Mouse (Mus musculus): ENCODE measurements around the gene Zfand2b. TPM values are rescaled to one million over a fixed set of nuclear protein-coding genes. Genes with fewer than 3 reads are reported as not detected.

The Zfand2b gene
- total RNA-seq (2015) (20.2 and 21.5 TPM in 2 replicates), total RNA-seq (2017) (24.4 and 24.7 TPM in 2 replicates)

- ATAC-seq (replicated peaks; ENCODE audit: poor library complexity): peak; percentile 92
These were observed at the start of gene Zfand2b for GRCm38 (mm10) chr1:75168472-75169464. Zfand2b (plus strand) TSS chr1:75168646.

- peak; percentile 18; the same call in 1 of the 2 replicates for ATAC-seq (replicated peaks; ENCODE audit: poor library complexity)
These were observed 46.2 kb upstream of the Zfand2b start for GRCm38 (mm10) chr1:75122211-75122610.

- peak; percentile 87 for ATAC-seq (replicated peaks; ENCODE audit: poor library complexity)
These were observed 43.8 kb upstream of the Zfand2b start, which contains the start of gene Nhej1 for GRCm38 (mm10) chr1:75124346-75125321. Nhej1 (minus strand) TSS chr1:75125200.

GRCm38 (mm10) chr1:75125418-75125817 lies 43.0 kb upstream of the Zfand2b start:
- ATAC-seq (replicated peaks; ENCODE audit: poor library complexity): no peak

DNA sequence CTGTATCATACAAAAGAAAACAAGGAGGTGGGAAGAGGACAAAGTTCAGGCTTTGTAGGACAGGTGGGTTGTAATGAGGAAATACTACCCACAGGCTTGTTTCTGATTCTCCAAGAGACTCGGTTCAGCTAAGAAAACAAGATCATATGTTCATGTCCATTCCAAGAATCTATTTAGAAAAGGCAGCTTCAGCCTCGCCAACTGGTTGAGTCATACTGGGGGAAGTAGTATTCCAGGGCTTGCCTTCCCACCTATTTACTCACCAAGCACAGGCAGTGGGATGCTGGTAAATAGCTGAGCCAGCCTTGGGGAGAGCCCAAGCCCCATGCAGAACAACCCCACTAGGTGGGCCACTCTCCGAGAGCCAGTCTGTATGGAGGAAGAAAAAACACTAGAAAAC lies 39.8 kb upstream of the Zfand2b start:
- no peak for ATAC-seq (replicated peaks; ENCODE audit: poor library complexity)

DNA sequence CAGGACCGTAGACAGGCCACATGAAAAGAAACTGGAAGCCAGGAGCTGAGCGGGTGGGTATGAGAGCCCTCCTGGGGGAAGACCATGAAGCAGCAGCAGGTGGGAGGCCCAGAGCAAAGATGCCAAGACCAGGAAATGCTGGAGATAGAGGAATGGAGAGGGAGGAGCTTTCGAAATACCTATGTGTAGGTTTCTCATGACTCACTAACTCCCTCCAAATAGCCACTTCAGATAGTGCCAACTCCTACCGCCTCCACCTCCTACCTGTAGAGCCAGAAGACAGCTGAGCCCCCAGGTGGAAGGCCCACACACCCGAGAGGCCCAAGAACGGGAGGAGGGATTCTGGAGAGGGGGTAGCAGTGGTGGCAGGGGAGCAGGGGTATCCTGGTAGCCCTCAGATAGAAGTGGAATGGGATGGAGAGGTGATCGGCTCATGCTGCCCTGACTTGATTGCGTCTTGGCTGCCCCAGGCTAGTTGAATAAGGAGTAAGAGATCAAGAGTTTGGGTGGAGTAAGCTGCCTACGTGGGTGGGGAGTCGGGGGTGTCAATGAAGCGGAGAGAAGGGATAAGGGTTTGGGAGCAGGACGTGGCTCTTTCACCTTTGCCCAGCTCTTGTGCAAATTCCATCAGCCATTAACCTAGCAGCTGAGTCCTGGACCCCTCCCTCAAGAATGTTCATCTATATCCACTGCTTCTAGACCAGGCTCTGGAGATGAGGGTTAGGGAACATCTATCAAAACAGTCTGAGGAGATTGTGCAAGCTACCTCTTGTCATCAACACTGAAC lies 34.8 kb upstream of the Zfand2b start, which contains the start of gene Slc23a3:
Slc23a3 (minus strand) TSS at position 470 of the 787 bp plus-strand sequence.
- no peak for ATAC-seq (replicated peaks; ENCODE audit: poor library complexity)

DNA sequence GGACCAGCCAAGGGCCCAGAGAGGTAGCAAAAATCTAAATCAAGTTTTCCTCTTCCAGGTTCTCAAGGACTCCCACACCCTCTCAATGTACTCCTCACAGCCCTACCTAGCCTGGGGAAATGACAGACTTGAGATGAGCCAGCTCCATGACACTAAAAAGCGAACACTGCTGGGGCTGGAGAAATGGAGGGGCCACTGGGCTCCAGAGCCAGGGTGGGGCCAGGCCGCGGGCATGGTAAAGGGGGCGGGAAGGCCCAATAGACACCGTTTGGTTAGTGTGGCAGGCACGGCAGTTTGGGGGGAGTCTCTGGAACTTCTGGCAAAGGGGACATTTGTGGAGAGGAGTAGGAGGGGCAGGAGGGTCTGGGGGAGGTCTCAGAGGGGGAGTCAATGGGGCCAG lies 32.2 kb upstream of the Zfand2b start:
- no peak for ATAC-seq (replicated peaks; ENCODE audit: poor library complexity)

DNA sequence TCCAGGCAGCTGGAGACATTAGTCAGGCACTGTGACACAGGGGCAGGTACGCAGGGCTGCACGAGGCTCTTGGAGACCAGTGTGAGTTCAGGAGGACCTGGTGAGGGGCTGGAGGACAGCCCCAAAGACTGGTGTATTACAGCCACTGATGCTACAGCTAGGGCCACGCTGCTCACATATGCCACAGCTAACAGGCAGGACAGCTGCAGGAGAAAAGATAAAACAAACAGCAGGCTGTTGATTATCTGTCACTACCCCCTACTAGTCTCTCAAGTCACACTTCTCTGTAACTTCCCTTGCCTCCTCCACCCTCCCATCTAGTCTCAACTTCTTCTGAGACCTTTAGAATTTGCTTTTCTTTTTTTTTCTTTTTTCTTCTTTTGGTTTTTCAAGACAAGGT lies 31.7 kb upstream of the Zfand2b start:
- ATAC-seq (replicated peaks; ENCODE audit: poor library complexity): peak; percentile 85

DNA sequence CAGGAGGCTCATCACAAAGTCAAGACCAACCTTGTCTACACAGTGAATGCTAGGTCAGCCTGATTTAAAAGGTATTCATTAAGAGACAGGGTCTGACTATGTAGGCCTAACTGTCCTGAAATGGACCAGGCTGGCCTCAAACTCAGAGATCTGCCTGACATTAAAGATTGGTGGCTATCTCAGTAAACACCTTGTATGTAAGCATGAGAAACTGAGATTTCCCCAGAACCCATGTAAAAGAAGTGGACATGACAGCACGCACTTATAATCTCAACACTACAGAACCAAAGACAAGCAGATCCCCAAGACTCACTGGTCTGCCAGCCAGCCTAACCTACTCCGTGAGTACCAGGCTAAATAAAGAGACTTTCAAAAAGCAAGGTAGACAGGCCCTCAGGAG lies 30.0 kb upstream of the Zfand2b start:
- ATAC-seq (replicated peaks; ENCODE audit: poor library complexity): no peak

GRCm38 (mm10) chr1:75140601-75141190 lies 27.8 kb upstream of the Zfand2b start:
- no peak for ATAC-seq (replicated peaks; ENCODE audit: poor library complexity)

DNA sequence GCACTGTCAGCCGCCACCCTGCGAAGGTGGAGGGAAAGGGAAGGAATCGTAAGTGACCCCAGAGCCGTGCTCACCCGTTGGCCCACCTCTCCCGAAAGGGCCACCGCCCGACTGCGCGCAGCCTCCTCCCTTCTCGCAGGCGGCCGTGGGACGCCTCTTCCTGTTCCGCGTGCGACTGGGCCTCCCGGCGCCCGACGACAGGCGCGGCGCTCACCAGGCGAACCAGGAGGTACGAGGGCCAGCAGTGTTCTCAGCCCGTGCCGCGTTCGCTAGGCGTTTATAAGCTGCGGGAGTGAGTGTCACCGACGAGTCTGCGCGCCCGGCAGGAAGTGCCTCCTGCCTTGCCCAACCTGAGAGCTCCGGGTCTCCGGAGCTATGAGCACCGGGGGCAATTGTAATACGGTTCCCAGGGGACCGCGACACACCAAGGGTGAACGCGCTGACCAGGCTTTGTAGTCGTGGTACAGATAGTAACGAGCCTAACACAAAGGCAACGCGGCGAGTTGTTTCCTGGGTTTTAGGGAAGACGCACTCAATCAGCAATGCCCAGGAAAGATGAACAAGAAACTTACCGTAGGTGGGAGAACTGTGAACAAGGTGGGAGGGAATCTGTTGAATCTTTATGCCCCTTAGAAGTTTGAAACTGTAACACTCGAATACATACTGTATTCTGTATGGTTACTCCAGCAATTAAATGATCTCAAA lies 26.8 kb upstream of the Zfand2b start:
- peak; percentile 38 for ATAC-seq (replicated peaks; ENCODE audit: poor library complexity)

GRCm38 (mm10) chr1:75142301-75143261 lies 25.9 kb upstream of the Zfand2b start, which contains the start of the genes Cnppd1 and Retreg2:
Cnppd1 (minus strand) TSS chr1:75142711.
Retreg2 (plus strand) TSS chr1:75142778.
- peak; percentile 50 for ATAC-seq (replicated peaks; ENCODE audit: poor library complexity)

GRCm38 (mm10) chr1:75145589-75145988 lies 22.9 kb upstream of the Zfand2b start:
- peak; percentile 23 for ATAC-seq (replicated peaks; ENCODE audit: poor library complexity)

DNA sequence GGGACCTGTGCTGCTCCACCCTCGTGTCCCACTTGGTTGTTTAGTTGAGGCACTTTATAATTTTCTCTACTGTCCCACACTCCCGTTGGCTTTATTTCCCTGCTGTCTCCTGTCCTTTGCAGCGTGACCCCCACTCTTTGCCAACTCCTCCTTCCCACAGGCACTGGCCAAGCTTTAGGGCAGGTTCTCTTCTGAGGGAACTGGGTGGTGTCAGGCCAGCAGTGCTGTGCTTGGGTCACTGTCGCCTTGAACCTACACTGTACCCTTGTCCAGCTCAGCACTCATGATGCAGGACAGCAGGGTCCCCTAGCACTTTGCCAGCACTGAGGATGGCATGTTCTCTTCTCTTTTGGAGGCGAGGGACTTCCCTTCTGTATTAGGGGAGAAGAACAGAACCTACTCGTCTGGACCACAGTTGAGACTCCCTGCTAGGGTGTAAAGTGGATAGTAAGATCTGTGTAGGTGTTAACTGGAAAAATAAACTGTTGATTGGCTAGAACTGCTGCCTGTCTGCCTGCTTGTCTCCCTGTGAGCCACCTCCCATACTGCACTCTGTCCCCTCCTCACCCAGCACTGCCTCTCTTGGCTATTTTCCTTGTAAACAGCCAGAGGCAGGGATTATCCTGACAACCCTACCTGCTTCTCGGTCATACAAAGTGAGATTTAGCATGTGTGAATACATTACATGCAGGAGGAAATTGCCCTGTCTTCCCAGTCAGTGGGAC lies 20.9 kb upstream of the Zfand2b start:
- ATAC-seq (replicated peaks; ENCODE audit: poor library complexity): no peak

GRCm38 (mm10) chr1:75148727-75149126 lies 19.7 kb upstream of the Zfand2b start:
- no peak for ATAC-seq (replicated peaks; ENCODE audit: poor library complexity)

- ATAC-seq (replicated peaks; ENCODE audit: poor library complexity): peak; percentile 60
These were observed 12.6 kb upstream of the Zfand2b start for GRCm38 (mm10) chr1:75155837-75156236.

DNA sequence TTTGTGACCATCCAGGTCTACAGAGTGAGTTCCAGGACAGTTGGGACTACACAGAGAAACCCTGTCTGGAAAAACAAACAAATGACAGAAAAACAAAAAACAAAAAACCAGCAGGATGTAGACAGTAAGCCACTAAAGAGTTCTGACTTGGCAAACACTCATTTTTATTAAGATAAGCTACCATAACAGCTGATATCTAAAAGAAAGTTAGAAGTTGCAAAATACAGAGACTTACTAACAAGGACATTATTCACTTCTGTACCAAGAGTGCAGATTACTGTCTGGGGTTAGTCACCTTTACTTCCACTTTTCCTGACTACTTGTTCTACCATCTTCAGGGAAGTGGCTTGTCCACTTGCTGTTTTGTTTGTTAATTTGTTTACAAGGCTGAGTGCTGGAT lies 9.5 kb upstream of the Zfand2b start:
- ATAC-seq (replicated peaks; ENCODE audit: poor library complexity): 0 out of 2 replicates have a peak, but pooled peaks have one; percentile 22

All from megakaryocyte progenitor cell, adult 5-6 weeks (primary cell).